Mouse (Mus musculus): Measurements from ENCODE around the gene Gm11492. TPM values are rescaled to one million over a fixed set of nuclear protein-coding genes. Genes with fewer than 3 reads are reported as not detected.

The Gm11492 gene
- total RNA-seq, 2 experiments from 2014 or later = not detected

GRCm38 (mm10) chr11:87581933-87582710 is 15.7 kb downstream of the Gm11492 start:
- H3K4me3 ChIP-seq = peak overlapping the region; percentile 32; the same call in 1 of the 2 replicates
- peak in 1 of 2 experiments; percentile 55 for DNase-seq (ENCODE audit: low spot score in 2 of 2)
- TF ChIP-seq CTCF (conservative IDR thresholded peaks at IDR 0.05) = no peak
- peak overlapping the region; percentile 94 for H3K27ac ChIP-seq

- no peak for DNase-seq (ENCODE audit: low spot score in 2 of 2)
- TF ChIP-seq CTCF (conservative IDR thresholded peaks at IDR 0.05) = peak; percentile 16; the same call in 1 of the 2 replicates
- H3K4me3 ChIP-seq = peak overlapping the region; percentile 22; the same call in 1 of the 2 replicates
- H3K27ac ChIP-seq = peak overlapping the region; percentile 79
These were observed 17.0 kb downstream of the Gm11492 start for GRCm38 (mm10) chr11:87583291-87584034.

GRCm38 (mm10) chr11:87584711-87585505 is 18.5 kb downstream of the Gm11492 start:
- TF ChIP-seq CTCF (conservative IDR thresholded peaks at IDR 0.05) = no peak
- DNase-seq (ENCODE audit: low spot score in 2 of 2) = no peak
- Histone ChIP-seq H3K27ac (peak overlapping the region; percentile 79), H3K4me3 (no peak overlapping the region; the same call in 1 of the 2 replicates)

GRCm38 (mm10) chr11:87587211-87587874 is 20.9 kb downstream of the Gm11492 start:
- TF ChIP-seq CTCF (conservative IDR thresholded peaks at IDR 0.05) = no peak
- H3K4me3 ChIP-seq = no peak overlapping the region
- H3K27ac ChIP-seq = no peak overlapping the region
- DNase-seq (ENCODE audit: low spot score in 2 of 2) = no peak

GRCm38 (mm10) chr11:87589605-87590004 is 23.2 kb downstream of the Gm11492 start:
- no peak overlapping the region for H3K4me3 ChIP-seq
- no peak overlapping the region for H3K27ac ChIP-seq
- no peak for DNase-seq (ENCODE audit: low spot score in 2 of 2)
- TF ChIP-seq CTCF (conservative IDR thresholded peaks at IDR 0.05) = no peak

GRCm38 (mm10) chr11:87590841-87591525 is 24.5 kb downstream of the Gm11492 start:
- Histone ChIP-seq H3K27ac (peak overlapping the region; percentile 96), H3K4me3 (peak overlapping the region; percentile 65)
- no peak for DNase-seq (ENCODE audit: low spot score in 2 of 2)
- TF ChIP-seq CTCF (conservative IDR thresholded peaks at IDR 0.05) = no peak

- H3K4me3 ChIP-seq = peak within 1 kb of the TSS; percentile 81
- H3K27ac ChIP-seq = peak within 1 kb of the TSS; percentile 96
- TF ChIP-seq CTCF (conservative IDR thresholded peaks at IDR 0.05) = peak; percentile 18; the same call in 1 of the 2 replicates
- peak; percentile 98 to 100 for DNase-seq (ENCODE audit: low spot score in 2 of 2)
These were observed 25.3 kb downstream of the Gm11492 start, which contains the start of gene Mtmr4 for GRCm38 (mm10) chr11:87591526-87592353. TSS of gene Mtmr4 (plus strand) at chr11:87592162.

GRCm38 (mm10) chr11:87592354-87592695 is 25.9 kb downstream of the Gm11492 start:
- DNase-seq (ENCODE audit: low spot score in 2 of 2) = no peak
- peak overlapping the region; percentile 94 for H3K27ac ChIP-seq
- TF ChIP-seq CTCF (conservative IDR thresholded peaks at IDR 0.05) = peak; percentile 52
- H3K4me3 ChIP-seq = peak overlapping the region; percentile 81

- DNase-seq (ENCODE audit: low spot score in 2 of 2) = no peak
- peak overlapping the region; percentile 81 for H3K4me3 ChIP-seq
- peak overlapping the region; percentile 94 for H3K27ac ChIP-seq
- no peak for TF ChIP-seq CTCF (conservative IDR thresholded peaks at IDR 0.05)
These were observed 26.5 kb downstream of the Gm11492 start for GRCm38 (mm10) chr11:87592713-87593598.

- no peak for TF ChIP-seq CTCF (conservative IDR thresholded peaks at IDR 0.05)
- H3K27ac ChIP-seq = peak overlapping the region; percentile 92
- H3K4me3 ChIP-seq = peak overlapping the region; percentile 78
- DNase-seq (ENCODE audit: low spot score in 2 of 2) = peak; percentile 80 to 90
These were observed 28.9 kb downstream of the Gm11492 start for GRCm38 (mm10) chr11:87595327-87595841.
